Mouse (Mus musculus): ENCODE results near the gene Krt32. TPM values are rescaled to one million over a fixed set of nuclear protein-coding genes. Genes with fewer than 3 reads are reported as not detected.

Gene Krt32
- total RNA-seq (2021): not detected

- no peak for DNase-seq (ENCODE audit: extremely low spot score in 1 of 2, low spot score in 1 of 2)
These were observed at the start of gene Krt32 for GRCm38 (mm10) chr11:100087861-100088260. Krt32 (minus strand) TSS chr11:100088226.

- peak in 1 of 2 experiments; percentile 5 for DNase-seq (ENCODE audit: extremely low spot score in 1 of 2, low spot score in 1 of 2)
These were observed 49.7 kb upstream of the Krt32 start for GRCm38 (mm10) chr11:100137693-100138092.

GRCm38 (mm10) chr11:100136559-100136958, 48.5 kb upstream of the Krt32 start:
- no peak for DNase-seq (ENCODE audit: extremely low spot score in 1 of 2, low spot score in 1 of 2)

GRCm38 (mm10) chr11:100135731-100136130, 47.7 kb upstream of the Krt32 start, which contains the start of gene Krt15:
Krt15 (minus strand) TSS chr11:100135928.
- DNase-seq (ENCODE audit: extremely low spot score in 1 of 2, low spot score in 1 of 2): no peak

GRCm38 (mm10) chr11:100124901-100125300, 36.9 kb upstream of the Krt32 start:
- no peak for DNase-seq (ENCODE audit: extremely low spot score in 1 of 2, low spot score in 1 of 2)

GRCm38 (mm10) chr11:100121466-100121865, 33.4 kb upstream of the Krt32 start, which contains the start of gene Krt13:
Krt13 (minus strand) TSS chr11:100121566.
- no peak for DNase-seq (ENCODE audit: extremely low spot score in 1 of 2, low spot score in 1 of 2)

GRCm38 (mm10) chr11:100120331-100120730, 32.3 kb upstream of the Krt32 start:
- no peak for DNase-seq (ENCODE audit: extremely low spot score in 1 of 2, low spot score in 1 of 2)

- DNase-seq (ENCODE audit: extremely low spot score in 1 of 2, low spot score in 1 of 2): no peak
These were observed 25.7 kb upstream of the Krt32 start for GRCm38 (mm10) chr11:100113742-100114029.

GRCm38 (mm10) chr11:100112935-100113741, 25.1 kb upstream of the Krt32 start:
- no peak for DNase-seq (ENCODE audit: extremely low spot score in 1 of 2, low spot score in 1 of 2)

- no peak for DNase-seq (ENCODE audit: extremely low spot score in 1 of 2, low spot score in 1 of 2)
These were observed 17.6 kb upstream of the Krt32 start, which contains the start of gene Krt36 for GRCm38 (mm10) chr11:100105576-100106122. Krt36 (minus strand) TSS chr11:100105626.

GRCm38 (mm10) chr11:100102693-100103429, 14.8 kb upstream of the Krt32 start:
- no peak for DNase-seq (ENCODE audit: extremely low spot score in 1 of 2, low spot score in 1 of 2)

GRCm38 (mm10) chr11:100100391-100100790, 12.4 kb upstream of the Krt32 start:
- no peak for DNase-seq (ENCODE audit: extremely low spot score in 1 of 2, low spot score in 1 of 2)

GRCm38 (mm10) chr11:100097819-100098218, 9.8 kb upstream of the Krt32 start:
- no peak for DNase-seq (ENCODE audit: extremely low spot score in 1 of 2, low spot score in 1 of 2)

GRCm38 (mm10) chr11:100096141-100096540, 8.1 kb upstream of the Krt32 start, which contains the start of gene Krt35:
Krt35 (minus strand) TSS chr11:100096241.
- DNase-seq (ENCODE audit: extremely low spot score in 1 of 2, low spot score in 1 of 2): no peak

GRCm38 (mm10) chr11:100088378-100089025, 476 bp upstream of the Krt32 start:
- no peak for DNase-seq (ENCODE audit: extremely low spot score in 1 of 2, low spot score in 1 of 2)

- DNase-seq (ENCODE audit: extremely low spot score in 1 of 2, low spot score in 1 of 2): no peak
These were observed 14.2 kb downstream of the Krt32 start for GRCm38 (mm10) chr11:100073873-100074272.

GRCm38 (mm10) chr11:100067293-100068036, 20.6 kb downstream of the Krt32 start:
- no peak for DNase-seq (ENCODE audit: extremely low spot score in 1 of 2, low spot score in 1 of 2)

- no peak for DNase-seq (ENCODE audit: extremely low spot score in 1 of 2, low spot score in 1 of 2)
These were observed 21.6 kb downstream of the Krt32 start for GRCm38 (mm10) chr11:100066236-100067010.

- no peak for DNase-seq (ENCODE audit: extremely low spot score in 1 of 2, low spot score in 1 of 2)
These were observed 29.2 kb downstream of the Krt32 start for GRCm38 (mm10) chr11:100058875-100059274.

All from layer of hippocampus, postnatal 25 days (tissue).